Mouse (Mus musculus) gastrocnemius, postnatal 36 days (tissue): ENCODE data around the gene Isg20l2. TPM values are rescaled to one million over a fixed set of nuclear protein-coding genes. Genes with fewer than 3 reads are reported as not detected.

ENCODE experiments used
- DNase-seq, 2 experiments: peaks; one replicate each; pipeline ENCODE4 v3.0.0; 2022
- intact Hi-C: fragments of 180-260 bp; cut with DNase I; formaldehyde crosslinking; loops from one replicate; pipeline ENCODE4 v1.15.1; 2025
- total RNA-seq, 2 experiments: library from RNA; stranded (reverse); gene quantifications; 2 replicates each; pipeline ENCODE4 v1.2.3; 2021

Gene Isg20l2
- total RNA-seq, 2 experiments from 2014 or later, result 6.2 to 8.0 TPM

- intact Hi-C loops, result loop anchor here (2.0 kb wide), 1 partner anchor 45 kb away; no protein-coding TSS in a partner anchor
- no peak for DNase-seq
Observed at GRCm38 (mm10) chr3:87989935-87990334, 59.8 kb downstream of the Isg20l2 start.

Other genes with a start within 250 kb of the Isg20l2 start
- under 1 TPM; 0.20 to 0.49 TPM for gene Lrrc71, start 181.7 kb upstream of the Isg20l2 start, total RNA-seq
- gene Ntrk1, start 135.2 kb upstream of the Isg20l2 start, total RNA-seq, result not detected
- not detected for gene Insrr, start 133.4 kb upstream of the Isg20l2 start, total RNA-seq
- 1 to 10 TPM; 4.8 to 8.3 TPM for gene Pear1, start 106.0 kb upstream of the Isg20l2 start, total RNA-seq
- under 1 TPM in 1 of 2 experiments, not detected in 1; 0.13 TPM for gene Sh2d2a, start 83.6 kb upstream of the Isg20l2 start, total RNA-seq
- 10 to 100 TPM; 43.8 to 45.5 TPM for gene Prcc, start 44.7 kb upstream of the Isg20l2 start, total RNA-seq
- 100 to 1,000 TPM; 183 to 199 TPM for gene Hdgf, start 24.0 kb upstream of the Isg20l2 start, total RNA-seq
- 10 to 100 TPM; 36.7 to 42.3 TPM for gene Mrpl24, start 10.8 kb upstream of the Isg20l2 start, total RNA-seq
- gene Rrnad1, start 403 bp downstream of the Isg20l2 start, total RNA-seq, result 1 to 10 TPM; 3.0 to 4.1 TPM
- gene Crabp2, start 18.4 kb downstream of the Isg20l2 start, total RNA-seq, result under 1 TPM; 0.37 to 0.48 TPM
- gene Nes, start 40.8 kb downstream of the Isg20l2 start, total RNA-seq, result 10 to 100 TPM; 15.4 to 20.5 TPM
- under 1 TPM; 0.08 to 0.17 TPM for gene Bcan, start 69.9 kb downstream of the Isg20l2 start, total RNA-seq
- gene Hapln2, start 97.3 kb downstream of the Isg20l2 start, total RNA-seq, result under 1 TPM in 1 of 2 experiments, not detected in 1; 0.42 TPM
- gene Gpatch4, start 112.8 kb downstream of the Isg20l2 start, total RNA-seq, result 10 to 100 TPM; 16.0 to 17.1 TPM
- gene Naxe, start 128.2 kb downstream of the Isg20l2 start, total RNA-seq, result 10 to 100 TPM; 36.3 to 37.9 TPM
- gene Ttc24, start 148.0 kb downstream of the Isg20l2 start, total RNA-seq, result not detected
- under 1 TPM; 0.64 TPM for gene Iqgap3, start 151.7 kb downstream of the Isg20l2 start, total RNA-seq
- 100 to 1,000 TPM; 156 to 174 TPM for gene Mef2d, start 212.1 kb downstream of the Isg20l2 start, total RNA-seq